Mouse (Mus musculus) heart, embryonic 14.5 days (tissue): ENCODE data around the gene 1700029J07Rik. TPM values are rescaled to one million over a fixed set of nuclear protein-coding genes. Genes with fewer than 3 reads are reported as not detected.
A peak's percentile ranks its signal among the peaks of the same experiment; 100 is the strongest.

Experiments used
- ATAC-seq: fragments of 200-750 bp; cut with Nextera tagmentation; 2 replicates; pipeline ENCODE4 v1.8.0; 2017; ENCODE audit warnings: low read depth, moderate TSS enrichment; ENCODE audit not compliant: insufficient number of reproducible peaks, insufficient read depth, low FRiP score
- H3K27ac ChIP-seq, 2 experiments: fragments of 200-500 bp in 1 of 2; fragments of 300-500 bp in 1 of 2; sonication (generic) in 1 of 2; replicated peaks in 1 of 2; 2 replicates each; pipeline ENCODE4 v1.5.1; 2012 to 2014; ENCODE audit warnings: low read depth in 2 of 2, low read length in 2 of 2, control low read depth in 1 of 2, mild to moderate bottlenecking in 1 of 2, mixed read lengths in 1 of 2; ENCODE audit not compliant: control insufficient read depth in 1 of 2, insufficient read depth in 1 of 2
- H3K27me3 ChIP-seq: fragments of 300-500 bp; sonication (generic); 2 replicates; pipeline ENCODE4 v1.6.1; 2014; ENCODE audit warnings: mild to moderate bottlenecking, low read length, control low read depth; ENCODE audit not compliant: control insufficient read depth, insufficient read depth
- H3K36me3 ChIP-seq: fragments of 300-500 bp; sonication (generic); 2 replicates; pipeline ENCODE4 v1.6.1; 2014; ENCODE audit warnings: mild to moderate bottlenecking, control low read depth, low read length, mixed read lengths; ENCODE audit not compliant: control insufficient read depth, insufficient read depth
- H3K4me1 ChIP-seq, 2 experiments: fragments of 200-500 bp in 1 of 2; fragments of 300-500 bp in 1 of 2; sonication (generic) in 1 of 2; 2 replicates each; pipeline ENCODE4 v1.6.1; 2012 to 2014; ENCODE audit warnings: low read length in 2 of 2, control low read depth in 1 of 2, mixed read lengths in 1 of 2; ENCODE audit not compliant: control insufficient read depth in 2 of 2, insufficient read depth in 2 of 2
- H3K4me2 ChIP-seq: fragments of 300-500 bp; sonication (generic); 2 replicates; pipeline ENCODE4 v1.6.1; 2014; ENCODE audit warnings: mild to moderate bottlenecking, low read length
- H3K4me3 ChIP-seq, 2 experiments: fragments of 200-500 bp in 1 of 2; fragments of 300-500 bp in 1 of 2; sonication (generic) in 1 of 2; 2 replicates each; pipeline ENCODE4 v1.5.1; 2012 to 2014; ENCODE audit warnings: low read length in 2 of 2, mild to moderate bottlenecking in 2 of 2, control low read depth in 1 of 2, low read depth in 1 of 2, moderate library complexity in 1 of 2; ENCODE audit not compliant: control insufficient read depth in 1 of 2, insufficient read depth in 1 of 2
- H3K9ac ChIP-seq: fragments of 300-500 bp; sonication (generic); 2 replicates; pipeline ENCODE4 v1.6.1; 2014; ENCODE audit warnings: mild to moderate bottlenecking, low read length
- H3K9me3 ChIP-seq: fragments of 300-500 bp; sonication (generic); 2 replicates; pipeline ENCODE4 v1.6.1; 2016; ENCODE audit warnings: low read length, control low read depth; ENCODE audit not compliant: control insufficient read depth
- WGBS: fragments of 180-500 bp; shearing (Covaris S2); extraction: QIAGEN DNeasy Blood & Tissue Kit; methylation state at CpG from one replicate; pipeline ENCODE4 v1.1.7; 2014; 5-methylcytosine and 5-hydroxymethylcytosine counted together
- polyA plus RNA-seq: library from polyadenylated mRNA; unstranded; fragments of >200 nt; fragmentation: Nextera tagmentation; extraction: Ambion mirVana; gene quantifications from 2 replicates; pipeline ENCODE4 v1.2.1, GENCODE M21; 2014

Gene 1700029J07Rik
- 2.4 and 2.8 TPM in 2 replicates for polyA plus RNA-seq

- H3K36me3 ChIP-seq = peaks cover 24% of the 10 kb centered on the region
- H3K4me1 ChIP-seq = peaks cover 8 to 10% of the 10 kb centered on the region in 2 experiments; a peak in 3 of 4 replicates
- 1% methylated on average over 57 of the region's 57 CpGs for WGBS
- H3K27me3 ChIP-seq = no peaks in the 10 kb centered on the region
- H3K4me3 ChIP-seq = peak within 1 kb of the TSS; percentile 63 to 65
- peak within 1 kb of the TSS; percentile 79 for H3K9ac ChIP-seq
- H3K4me2 ChIP-seq = peak within 1 kb of the TSS; percentile 65
- H3K27ac ChIP-seq = peak within 1 kb of the TSS; percentile 69 to 76
- H3K9me3 ChIP-seq = 0 out of 2 replicates have a peak, but pooled peaks cover 3% of the 10 kb centered on the region
- peak; percentile 95 for ATAC-seq
Observed at GRCm38 (mm10) chr8:45975126-45975836, at the start of gene 1700029J07Rik, which contains the start of gene Ufsp2. TSS of gene 1700029J07Rik (minus strand) at chr8:45975252. TSS of gene Ufsp2 (plus strand) at chr8:45975528.

DNA sequence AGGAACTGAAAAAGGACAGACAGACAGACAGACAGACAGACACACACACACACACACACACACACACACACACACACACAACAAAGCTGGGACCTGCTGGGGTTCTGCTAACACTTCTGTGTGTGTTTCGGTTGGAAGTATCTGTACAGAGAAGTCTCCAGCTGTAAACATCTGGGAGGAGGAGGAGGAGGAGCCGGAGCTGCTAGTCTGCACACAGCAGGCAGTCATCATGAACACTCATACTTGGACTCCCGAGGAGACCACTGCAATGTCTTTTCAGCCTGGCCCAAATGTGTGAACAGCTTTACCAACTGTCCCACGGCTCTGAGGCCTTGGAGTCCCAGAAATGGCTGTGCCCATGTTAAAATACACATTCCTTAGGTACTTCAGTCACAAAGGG, 49.3 kb upstream of the 1700029J07Rik start:
- no peak for ATAC-seq
- H3K27ac ChIP-seq = no peak overlapping the region
- no peak overlapping the region for H3K9ac ChIP-seq
- no peaks in the 10 kb centered on the region for H3K9me3 ChIP-seq
- no peaks in the 10 kb centered on the region for H3K27me3 ChIP-seq
- peaks cover 0 to 6% of the 10 kb centered on the region in 2 experiments; a peak in 3 of 4 replicates for H3K4me1 ChIP-seq
- H3K4me3 ChIP-seq = no peak overlapping the region
- H3K36me3 ChIP-seq = no peaks in the 10 kb centered on the region
- no peak overlapping the region for H3K4me2 ChIP-seq
- 50% methylated on average over 4 of the region's 4 CpGs for WGBS

DNA sequence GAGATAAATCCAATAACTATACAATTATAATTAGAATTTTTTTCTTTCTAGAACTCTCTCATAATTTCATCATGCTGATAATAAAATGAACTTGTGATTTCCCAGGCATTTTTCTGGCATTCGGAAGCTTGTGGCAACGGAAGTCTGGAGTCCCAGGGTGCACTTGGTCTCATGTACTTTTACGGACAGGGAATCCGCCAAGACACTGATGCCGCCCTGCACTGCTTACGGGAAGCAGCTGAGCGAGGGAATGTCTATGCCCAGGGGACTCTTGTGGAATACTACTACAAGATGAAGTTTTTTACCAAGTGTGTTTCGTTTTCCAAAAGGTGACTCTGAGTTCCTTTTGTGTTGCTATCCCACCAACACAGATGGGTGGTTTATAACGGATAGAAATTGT, 47.7 kb upstream of the 1700029J07Rik start:
- no peaks in the 10 kb centered on the region for H3K36me3 ChIP-seq

DNA sequence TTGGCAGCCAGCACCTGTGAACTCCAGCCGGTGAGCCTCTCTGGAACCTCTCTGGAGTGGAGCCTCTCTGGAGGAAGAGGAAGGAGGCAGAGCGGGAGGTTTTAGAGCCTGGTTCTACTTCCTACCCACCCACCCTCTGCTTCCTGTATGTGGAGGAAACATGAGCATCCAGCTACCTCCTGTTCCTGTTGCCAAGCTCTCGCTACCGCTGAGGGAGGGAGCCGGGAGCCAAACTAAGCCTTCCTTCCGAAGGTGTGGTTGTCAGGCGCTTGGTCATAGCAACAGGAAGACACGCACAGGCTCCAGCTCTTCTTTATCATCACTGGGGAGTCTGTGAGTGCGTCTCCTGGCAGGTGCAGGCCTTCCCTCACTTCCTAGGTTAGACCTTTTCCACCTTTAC, 47.2 kb upstream of the 1700029J07Rik start:
- 74% methylated on average over 9 of the region's 9 CpGs for WGBS
- Histone ChIP-seq H3K9ac (no peak overlapping the region), H3K27me3 (no peaks in the 10 kb centered on the region), H3K36me3 (no peaks in the 10 kb centered on the region), H3K27ac (no peak overlapping the region), H3K4me3 (no peak overlapping the region), H3K4me1 (peaks cover 0 to 6% of the 10 kb centered on the region in 2 experiments; a peak in 3 of 4 replicates), H3K4me2 (no peak overlapping the region), H3K9me3 (no peaks in the 10 kb centered on the region)
- ATAC-seq = no peak

More for the DNA sequence above, 47.7 kb upstream of the 1700029J07Rik start:
- no peak overlapping the region for H3K4me2 ChIP-seq
- H3K4me1 ChIP-seq = peaks cover 0 to 6% of the 10 kb centered on the region in 2 experiments; a peak in 3 of 4 replicates
- H3K9me3 ChIP-seq = no peaks in the 10 kb centered on the region
- no peak overlapping the region for H3K27ac ChIP-seq
- ATAC-seq = no peak
- 87% methylated on average over 9 of the region's 9 CpGs for WGBS
- H3K4me3 ChIP-seq = no peak overlapping the region
- H3K27me3 ChIP-seq = no peaks in the 10 kb centered on the region
- no peak overlapping the region for H3K9ac ChIP-seq

DNA sequence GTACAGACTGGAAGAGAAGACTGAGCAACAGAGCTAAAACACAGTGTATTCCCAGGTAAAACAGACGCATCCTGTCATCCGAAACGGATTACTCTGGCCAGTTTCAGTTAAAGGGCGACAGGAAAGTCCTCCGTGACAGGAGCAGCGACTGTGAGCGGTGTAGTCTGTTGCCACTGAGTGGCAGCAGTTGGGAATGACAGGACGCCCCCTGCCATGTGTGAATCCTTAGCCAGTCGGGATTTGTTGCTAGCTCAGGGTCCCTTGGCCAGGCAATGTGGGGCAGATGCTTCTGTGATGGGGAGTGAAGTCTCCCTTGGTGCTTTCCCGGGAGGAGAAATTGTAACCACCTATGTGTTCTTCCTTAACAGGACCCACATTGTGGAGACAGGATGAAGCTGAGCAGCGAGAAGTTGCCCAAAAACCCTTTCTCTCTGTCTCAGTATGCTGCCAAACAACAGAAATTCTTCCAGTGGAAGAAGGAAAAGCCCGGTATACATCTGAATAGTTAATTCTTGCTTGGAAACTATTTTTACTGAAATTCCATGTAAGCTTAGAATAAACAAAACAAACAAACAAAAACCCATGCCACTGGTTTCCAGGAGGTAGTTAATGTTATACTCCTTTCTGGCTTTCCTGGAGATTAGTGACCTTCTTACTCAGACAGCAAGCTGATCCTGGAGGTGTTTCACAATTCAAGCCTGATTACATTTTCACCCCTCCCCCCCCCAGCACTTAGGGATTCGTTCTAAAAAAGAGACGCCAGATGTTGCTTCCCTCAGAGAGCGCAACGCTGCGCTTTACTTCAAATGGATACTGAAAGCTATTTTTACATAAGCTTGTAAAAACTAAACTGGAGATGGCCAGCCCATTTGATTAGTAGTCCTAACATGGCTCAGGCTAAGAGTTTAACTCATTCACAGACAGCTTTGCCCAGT, 36.0 kb upstream of the 1700029J07Rik start:
- peak; percentile 50; the same call in 1 of the 2 replicates for ATAC-seq
- H3K4me2 ChIP-seq = peak overlapping the region; percentile 72
- H3K9me3 ChIP-seq = no peaks in the 10 kb centered on the region
- peak overlapping the region; percentile 11 to 33; a peak in 3 of 4 replicates for H3K4me3 ChIP-seq
- H3K9ac ChIP-seq = peak overlapping the region; percentile 59
- WGBS = 6% methylated on average over 17 of the region's 17 CpGs
- no peaks in the 10 kb centered on the region for H3K36me3 ChIP-seq
- H3K27me3 ChIP-seq = no peaks in the 10 kb centered on the region
- peak overlapping the region; percentile 65 to 83 for H3K27ac ChIP-seq
- H3K4me1 ChIP-seq = peaks cover 2 to 14% of the 10 kb centered on the region in 2 experiments; a peak in 3 of 4 replicates

DNA sequence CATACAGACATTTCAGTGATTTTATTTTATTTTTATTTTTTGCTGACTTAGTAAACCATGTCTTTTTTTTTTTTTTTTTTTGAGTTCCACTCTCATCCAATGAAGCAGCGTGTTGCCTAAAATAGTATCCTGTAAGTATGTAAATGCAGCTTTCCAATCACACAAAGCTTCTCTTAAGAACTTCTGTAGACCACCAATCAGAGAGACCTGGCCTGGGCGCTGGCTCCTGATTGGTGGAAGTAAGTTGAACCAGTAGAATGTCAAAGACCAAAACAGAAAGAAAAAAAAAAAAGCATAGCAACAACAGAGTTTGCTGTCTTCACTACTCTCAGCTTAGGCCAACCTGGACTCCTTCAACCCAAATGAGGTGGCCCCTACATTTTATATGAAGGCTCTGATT, 35.3 kb upstream of the 1700029J07Rik start:
- peak overlapping the region; percentile 65 to 83 for H3K27ac ChIP-seq
- no peaks in the 10 kb centered on the region for H3K27me3 ChIP-seq
- no peaks in the 10 kb centered on the region for H3K9me3 ChIP-seq
- H3K4me1 ChIP-seq = peaks cover 2 to 21% of the 10 kb centered on the region in 2 experiments; a peak in 3 of 4 replicates
- no peak for ATAC-seq
- H3K4me2 ChIP-seq = peak overlapping the region; percentile 72
- WGBS = 37% methylated on average over 2 of the region's 2 CpGs
- H3K36me3 ChIP-seq = no peaks in the 10 kb centered on the region
- H3K9ac ChIP-seq = peak overlapping the region; percentile 59
- peak overlapping the region; percentile 11 to 33; a peak in 3 of 4 replicates for H3K4me3 ChIP-seq

- Histone ChIP-seq H3K4me3 (no peak overlapping the region), H3K9me3 (no peaks in the 10 kb centered on the region), H3K27me3 (no peaks in the 10 kb centered on the region), H3K4me2 (no peak overlapping the region), H3K4me1 (peaks cover 6 to 26% of the 10 kb centered on the region in 2 experiments), H3K27ac (no peak overlapping the region), H3K36me3 (no peaks in the 10 kb centered on the region), H3K9ac (no peak overlapping the region)
- ATAC-seq = no peak
- 66% methylated on average over 3 of the region's 3 CpGs for WGBS
Observed at GRCm38 (mm10) chr8:46007050-46007672, 32.1 kb upstream of the 1700029J07Rik start.
